Mouse (Mus musculus) G1E (cell line): ENCODE measurements around the gene Spata32.

Experiments
- CTCF ChIP-seq: IDR thresholded peaks from 2 replicates; pipeline ENCODE4 v1.5.1; 2012; ENCODE audit warnings: low read depth, low read length, inconsistent platforms, mixed read lengths
- TAL1 ChIP-seq: conservative IDR thresholded peaks from 2 replicates; pipeline ENCODE4 v1.6.1; 2012; ENCODE audit warnings: low read depth, low read length, inconsistent platforms, mixed read lengths

GRCm38 (mm10) chr11:103177216-103177615, 41.0 kb downstream of the Spata32 start:
- TF ChIP-seq TAL1, result no peak
- no peak for TF ChIP-seq CTCF
